Mouse (Mus musculus) heart, postnatal 0 days (tissue): ENCODE measurements around the gene Zfp773. TPM values are rescaled to one million over a fixed set of nuclear protein-coding genes. Genes with fewer than 3 reads are reported as not detected.
"Not testable (repeated sequence)": the region's sequence is repeated elsewhere in the genome, so short reads cannot be mapped to it uniquely, and the experiment has no call there.

ENCODE experiments used
- ATAC-seq: fragments of 200-750 bp; cut with Nextera tagmentation; 2 replicates; pipeline ENCODE4 v1.8.0; 2017; ENCODE audit warnings: low read depth, moderate number of reproducible peaks, moderate library complexity; ENCODE audit not compliant: insufficient read depth
- DNase-seq: peaks from one replicate; pipeline ENCODE4 v3.0.0-alpha.2; 2016; ENCODE audit warnings: low spot score
- H3K27ac ChIP-seq: fragments of 300-500 bp; sonication (generic); 2 replicates; pipeline ENCODE4 v1.5.1; 2014; ENCODE audit warnings: low read depth, mild to moderate bottlenecking
- H3K27me3 ChIP-seq: fragments of 300-500 bp; sonication (generic); 2 replicates; pipeline ENCODE4 v1.6.1; 2014; ENCODE audit warnings: low read length, mixed read lengths; ENCODE audit not compliant: control insufficient read depth, insufficient read depth
- H3K36me3 ChIP-seq: fragments of 300-500 bp; sonication (generic); replicated peaks from 2 replicates; pipeline ENCODE4 v1.6.1; 2014; ENCODE audit warnings: low read length, mixed read lengths; ENCODE audit not compliant: control insufficient read depth, insufficient read depth
- H3K4me1 ChIP-seq: fragments of 300-500 bp; sonication (generic); 2 replicates; pipeline ENCODE4 v1.6.1; 2014; ENCODE audit warnings: antibody characterized with exemption; ENCODE audit not compliant: control insufficient read depth, insufficient read depth
- H3K4me2 ChIP-seq: fragments of 300-500 bp; sonication (generic); 2 replicates; pipeline ENCODE4 v1.6.1; 2014; ENCODE audit warnings: low read depth, mild to moderate bottlenecking, low read length, moderate library complexity
- H3K4me3 ChIP-seq: fragments of 300-500 bp; sonication (generic); 2 replicates; pipeline ENCODE4 v1.5.1; 2014; ENCODE audit warnings: low read depth, low read length
- H3K9ac ChIP-seq: fragments of 300-500 bp; sonication (generic); replicated peaks from 2 replicates; pipeline ENCODE4 v1.6.1; 2014; ENCODE audit warnings: low read depth, low read length, mixed read lengths
- H3K9me3 ChIP-seq: fragments of 300-500 bp; sonication (generic); replicated peaks from 2 replicates; pipeline ENCODE4 v1.6.1; 2016; ENCODE audit warnings: low read length; ENCODE audit not compliant: control insufficient read depth
- CTCF ChIP-seq: IDR thresholded peaks from 2 replicates; pipeline ENCODE4 v1.5.1; 2016; ENCODE audit warnings: antibody characterized with exemption, control low read depth, low read depth
- EP300 ChIP-seq: IDR thresholded peaks from 2 replicates; pipeline ENCODE4 v1.6.1; 2016; ENCODE audit warnings: antibody characterized with exemption, low read depth
- WGBS: fragments of 180-500 bp; shearing (Covaris S2); extraction: QIAGEN DNeasy Blood & Tissue Kit; methylation state at CpG from one replicate; pipeline ENCODE4 v1.1.7; 2014; 5-methylcytosine and 5-hydroxymethylcytosine counted together
- polyA plus RNA-seq: library from polyadenylated mRNA; unstranded; fragments of >200 nt; fragmentation: Nextera tagmentation; extraction: Ambion mirVana; gene quantifications from 2 replicates; pipeline ENCODE4 v1.2.1, GENCODE M21; 2015
- total RNA-seq: library from RNA; depleted of rRNA; stranded (reverse); fragments of >200 nt; gene quantifications from 2 replicates; pipeline ENCODE4 v1.2.3, GENCODE M21; 2014; ENCODE audit warnings: low replicate concordance

Gene Zfp773
- total and polyA plus RNA-seq, 2 experiments from 2014 or later = 0.04 to 0.57 TPM

- ATAC-seq = no peak
- TF ChIP-seq CTCF (no peak), EP300 (no peak)
- Histone ChIP-seq H3K4me3 (no peak overlapping the region), H3K27ac (no peak overlapping the region), H3K9me3 (no peaks in the 10 kb centered on the region), H3K4me2 (no peak overlapping the region), H3K27me3 (no peaks in the 10 kb centered on the region), H3K4me1 (no peaks in the 10 kb centered on the region), H3K36me3 (no peaks in the 10 kb centered on the region), H3K9ac (no peak overlapping the region)
- WGBS = 66% methylated on average over 8 of the region's 8 CpGs
- no peak for DNase-seq
Measured at GRCm38 (mm10) chr7:7132751-7133150, 3.8 kb downstream of the Zfp773 start.

- ATAC-seq = not testable (repeated sequence)
- 89% methylated on average over 14 of the region's 15 CpGs for WGBS
Measured at GRCm38 (mm10) chr7:7130491-7131124, 5.9 kb downstream of the Zfp773 start.

GRCm38 (mm10) chr7:7121602-7121980 is 15.0 kb downstream of the Zfp773 start:
- DNase-seq (no peak), ATAC-seq (no peak)
- H3K9ac ChIP-seq = no peak overlapping the region; the same call in 1 of the 2 replicates
- no peaks in the 10 kb centered on the region for H3K27me3 ChIP-seq
- peak overlapping the region; percentile 57 for H3K4me3 ChIP-seq
- H3K36me3 ChIP-seq = peaks cover 15% of the 10 kb centered on the region
- TF ChIP-seq CTCF (no peak), EP300 (no peak)
- H3K4me1 ChIP-seq = 0 out of 2 replicates have a peak, but pooled peaks cover 6% of the 10 kb centered on the region
- peak overlapping the region; percentile 73 for H3K4me2 ChIP-seq
- no peak overlapping the region for H3K27ac ChIP-seq
- 53% methylated on average over 6 of the region's 6 CpGs for WGBS
- H3K9me3 ChIP-seq = no peaks in the 10 kb centered on the region

More at GRCm38 (mm10) chr7:7130491-7131124, 5.9 kb downstream of the Zfp773 start:
- H3K27me3 ChIP-seq, H3K9ac ChIP-seq, H3K4me3 ChIP-seq, DNase-seq, H3K27ac ChIP-seq, H3K36me3 ChIP-seq, H3K4me1 ChIP-seq, H3K4me2 ChIP-seq, H3K9me3 ChIP-seq: not testable (repeated sequence)

- Histone ChIP-seq H3K27me3 (no peaks in the 10 kb centered on the region), H3K36me3 (peaks cover 20% of the 10 kb centered on the region), H3K4me2 (peak within 1 kb of the TSS; percentile 73), H3K9ac (peak within 1 kb of the TSS; percentile 43), H3K4me1 (0 out of 2 replicates have a peak, but pooled peaks cover 6% of the 10 kb centered on the region), H3K4me3 (peak within 1 kb of the TSS; percentile 57), H3K27ac (peak within 1 kb of the TSS; percentile 50), H3K9me3 (no peaks in the 10 kb centered on the region)
- peak; percentile 90 for DNase-seq
- TF ChIP-seq EP300 = no peak
- TF ChIP-seq CTCF = peak; percentile 38
- under 1% methylated on average over 30 of the region's 30 CpGs for WGBS
- peak; percentile 93 for ATAC-seq
Measured at GRCm38 (mm10) chr7:7120921-7121601, 15.5 kb downstream of the Zfp773 start, which contains the start of gene Zfp954. Gene Zfp954 (minus strand): TSS chr7:7121488.

GRCm38 (mm10) chr7:7118441-7118840 is 18.1 kb downstream of the Zfp773 start:
- no peak overlapping the region for H3K9ac ChIP-seq
- peaks cover 41% of the 10 kb centered on the region for H3K36me3 ChIP-seq
- H3K27me3 ChIP-seq = no peaks in the 10 kb centered on the region
- H3K9me3 ChIP-seq = no peaks in the 10 kb centered on the region
- no peak overlapping the region for H3K4me3 ChIP-seq
- ATAC-seq (no peak), DNase-seq (no peak)
- TF ChIP-seq CTCF (no peak), EP300 (no peak)
- WGBS = 86% methylated on average over 2 of the region's 2 CpGs
- H3K27ac ChIP-seq = no peak overlapping the region
- H3K4me1 ChIP-seq = 0 out of 2 replicates have a peak, but pooled peaks cover 6% of the 10 kb centered on the region
- H3K4me2 ChIP-seq = no peak overlapping the region
